Mouse (Mus musculus): ENCODE data around the gene Gm4981.
"Not testable (repeated sequence)": the region's sequence is repeated elsewhere in the genome, so short reads cannot be mapped to it uniquely, and the experiment has no call there.

Gm4981 gene

GRCm38 (mm10) chr10:58236613-58237012 lies at the start of gene Gm4981:
Gene Gm4981, minus strand, starts transcription at chr10:58236701.
- DNase-seq = no peak

- DNase-seq = no peak
These were observed 45.7 kb upstream of the Gm4981 start for GRCm38 (mm10) chr10:58282238-58282637.

- peak; percentile 6 to 18 for DNase-seq
These were observed 22.0 kb upstream of the Gm4981 start for GRCm38 (mm10) chr10:58258466-58258865.

- peak in 1 of 2 experiments; percentile 11 for DNase-seq
These were observed 19.5 kb upstream of the Gm4981 start for GRCm38 (mm10) chr10:58255954-58256353.

- DNase-seq = peak; percentile 96 to 97
These were observed 18.9 kb upstream of the Gm4981 start, which contains the start of gene Gcc2 for GRCm38 (mm10) chr10:58255213-58255892. Gene Gcc2, plus strand, starts transcription at chr10:58255497.

GRCm38 (mm10) chr10:58254635-58255175 lies 18.2 kb upstream of the Gm4981 start:
- peak; percentile 22 to 39 for DNase-seq

- no peak for DNase-seq
These were observed 13.0 kb upstream of the Gm4981 start for GRCm38 (mm10) chr10:58249535-58249934.

GRCm38 (mm10) chr10:58238984-58239740 lies 2.7 kb upstream of the Gm4981 start:
- peak; percentile 30 to 52 for DNase-seq

GRCm38 (mm10) chr10:58234985-58235384 lies 1.5 kb downstream of the Gm4981 start:
- not testable (repeated sequence) for DNase-seq

GRCm38 (mm10) chr10:58233740-58234121 lies 2.8 kb downstream of the Gm4981 start:
- DNase-seq = not testable (repeated sequence)

- peak in 1 of 2 experiments; percentile 18 for DNase-seq
These were observed 3.3 kb downstream of the Gm4981 start for GRCm38 (mm10) chr10:58233054-58233739.

- DNase-seq = not testable (repeated sequence)
These were observed 3.9 kb downstream of the Gm4981 start, which contains the start of gene Duxf3 for GRCm38 (mm10) chr10:58232641-58232969. Gene Duxf3, minus strand, starts transcription at chr10:58232675.

GRCm38 (mm10) chr10:58231779-58232640 lies 4.5 kb downstream of the Gm4981 start:
- peak; percentile 66 to 67 for DNase-seq

GRCm38 (mm10) chr10:58231088-58231487 lies 5.4 kb downstream of the Gm4981 start:
- peak in 1 of 2 experiments; percentile 34 for DNase-seq

- DNase-seq = not testable (repeated sequence)
These were observed 6.5 kb downstream of the Gm4981 start for GRCm38 (mm10) chr10:58230021-58230420.

- DNase-seq = not testable (repeated sequence)
These were observed 8.7 kb downstream of the Gm4981 start for GRCm38 (mm10) chr10:58227798-58228197.

GRCm38 (mm10) chr10:58226357-58226756 lies 10.1 kb downstream of the Gm4981 start:
- not testable (repeated sequence) for DNase-seq

- DNase-seq = peak in 1 of 2 experiments; percentile 51
These were observed 11.4 kb downstream of the Gm4981 start, which contains the start of gene AW822073 for GRCm38 (mm10) chr10:58224827-58225785. Gene AW822073, minus strand, starts transcription at chr10:58224930.

- DNase-seq = peak; percentile 56 to 62
These were observed 12.3 kb downstream of the Gm4981 start for GRCm38 (mm10) chr10:58223972-58224805.

- not testable (repeated sequence) for DNase-seq
These were observed 13.3 kb downstream of the Gm4981 start for GRCm38 (mm10) chr10:58223161-58223560.

All from cerebellum, postnatal 10 days (tissue).